9 mouse cellular contexts compared by ENCODE assay signal in genomic region chr11:68956107-68956506, GRCm38 (mm10). TPM values are rescaled to one million over a fixed set of nuclear protein-coding genes. Genes with fewer than 3 reads are reported as not detected.
DNase-seq lines count a peak whose midpoint lies in the region; ATAC-seq and TF ChIP-seq lines count a peak whose summit lies in the region.
"Had no signal": no experiment of that assay in that cellular context is flagged by ENCODE, and none has a peak within 500 bp of the region (broad histone marks: within the 10 kb centered on the region; RNA-seq: fewer than 3 reads in every experiment).

No protein-coding gene starts in this region.

- WGBS in embryonic facial prominence, embryonic 13.5 days: 48% methylated on average over 1 of the region's 3 CpGs
- 15% methylated on average over 3 of the region's 3 CpGs for WGBS in heart, embryonic 10.5 days
- WGBS in intestine, postnatal 0 days: 44% methylated on average over 3 of the region's 3 CpGs
- 35% methylated on average over 3 of the region's 3 CpGs for WGBS in lung, embryonic 15.5 days

- H3K9me3 ChIP-seq in embryonic facial prominence, embryonic 13.5 days: no peaks in the 10 kb centered on the region
- no peaks in the 10 kb centered on the region for H3K9me3 ChIP-seq in heart, embryonic 10.5 days
- no peaks in the 10 kb centered on the region for H3K9me3 ChIP-seq in intestine, postnatal 0 days (ENCODE audit: control insufficient read depth)
- no peaks in the 10 kb centered on the region for H3K9me3 ChIP-seq in lung, embryonic 15.5 days
- H3K9me3 ChIP-seq: forebrain, embryonic 15.5 days had no signal

- no peak for DNase-seq in heart, embryonic 10.5 days (ENCODE audit: low spot score)
- no peak for DNase-seq in layer of hippocampus, adult 9-11 months
- no peak for DNase-seq in spleen, postnatal 36 days (ENCODE audit: low spot score in 2 of 2)
- DNase-seq in adrenal gland, adult 8-10 months: no peak

- H3K9ac ChIP-seq in embryonic facial prominence, embryonic 13.5 days: no peak overlapping the region
- no peak overlapping the region for H3K9ac ChIP-seq in intestine, postnatal 0 days (ENCODE audit: low read depth, low read length)
- H3K9ac ChIP-seq in lung, embryonic 15.5 days: no peak overlapping the region
- H3K9ac ChIP-seq: forebrain, embryonic 15.5 days had no signal

- 0 out of 2 replicates have a peak overlapping the region, but pooled peaks have one; percentile 22 for H3K4me2 ChIP-seq in embryonic facial prominence, embryonic 13.5 days
- H3K4me2 ChIP-seq in intestine, postnatal 0 days (replicated peaks; ENCODE audit: low read depth): peak overlapping the region; percentile 21
- peak overlapping the region; percentile 67 for H3K4me2 ChIP-seq in lung, embryonic 15.5 days

- no peak for TF ChIP-seq CTCF in intestine, postnatal 0 days (IDR thresholded peaks at IDR 0.05; ENCODE audit: low read depth)

- peak overlapping the region; percentile 9; the same call in 1 of the 2 replicates for H3K4me3 ChIP-seq in embryonic facial prominence, embryonic 13.5 days
- H3K4me3 ChIP-seq in heart, embryonic 10.5 days: peak overlapping the region; percentile 45
- 0 out of 2 replicates have a peak overlapping the region, but pooled peaks have one; percentile 11 for H3K4me3 ChIP-seq in intestine, postnatal 0 days (ENCODE audit: low read depth, low read length)
- H3K4me3 ChIP-seq in lung, embryonic 15.5 days: peak overlapping the region; percentile 41

- peaks cover 24% of the 10 kb centered on the region for H3K4me1 ChIP-seq in embryonic facial prominence, embryonic 13.5 days
- peaks cover 48% of the 10 kb centered on the region for H3K4me1 ChIP-seq in heart, embryonic 10.5 days
- H3K4me1 ChIP-seq in intestine, postnatal 0 days (replicated peaks; ENCODE audit: control insufficient read depth, insufficient read depth, low read length): 0 out of 2 replicates have a peak, but pooled peaks cover 2% of the 10 kb centered on the region
- peaks cover 15% of the 10 kb centered on the region; the same call in 1 of the 2 replicates for H3K4me1 ChIP-seq in lung, embryonic 15.5 days

- H3K36me3 ChIP-seq in embryonic facial prominence, embryonic 13.5 days: no peaks in the 10 kb centered on the region
- H3K36me3 ChIP-seq in heart, embryonic 10.5 days: peaks cover 8% of the 10 kb centered on the region; the same call in 1 of the 2 replicates
- H3K36me3 ChIP-seq in intestine, postnatal 0 days (ENCODE audit: control insufficient read depth, insufficient read depth): no peaks in the 10 kb centered on the region
- H3K36me3 ChIP-seq in lung, embryonic 15.5 days: no peaks in the 10 kb centered on the region
- H3K36me3 ChIP-seq: forebrain, embryonic 15.5 days had no signal

- H3K27ac ChIP-seq in embryonic facial prominence, embryonic 13.5 days: no peak overlapping the region
- peak overlapping the region; percentile 78 for H3K27ac ChIP-seq in heart, embryonic 10.5 days
- no peak overlapping the region for H3K27ac ChIP-seq in intestine, postnatal 0 days (ENCODE audit: low read depth, low read length)
- H3K27ac ChIP-seq in lung, embryonic 15.5 days: peak overlapping the region; percentile 83
- H3K27ac ChIP-seq: forebrain, embryonic 15.5 days had no signal

- peaks cover 51% of the 10 kb centered on the region for H3K27me3 ChIP-seq in embryonic facial prominence, embryonic 13.5 days
- peaks cover 62% of the 10 kb centered on the region for H3K27me3 ChIP-seq in heart, embryonic 10.5 days (ENCODE audit: insufficient read depth, poor library complexity, severe bottlenecking)
- peaks cover 20% of the 10 kb centered on the region for H3K27me3 ChIP-seq in intestine, postnatal 0 days (replicated peaks; ENCODE audit: control insufficient read depth, insufficient read depth, low read length)
- H3K27me3 ChIP-seq in lung, embryonic 15.5 days: peaks cover 40% of the 10 kb centered on the region

- no peak for ATAC-seq in embryonic facial prominence, embryonic 13.5 days (ENCODE audit: insufficient number of reproducible peaks, insufficient read depth, low FRiP score, low TSS enrichment, low read depth)
- no peak for ATAC-seq in intestine, postnatal 0 days
- ATAC-seq in lung, embryonic 15.5 days (ENCODE audit: borderline replicate concordance, extremely low read depth, low FRiP score, low TSS enrichment): no peak
- ATAC-seq in cerebellum, adult (ENCODE audit: insufficient number of reproducible peaks, low FRiP score, low TSS enrichment): no peak
- ATAC-seq: forebrain, embryonic 15.5 days had no signal

RNA-seq across cellular contexts. Expression of gene Arhgef15, which starts 1.2 kb away (rescaled TPM):
- polyA plus RNA-seq in embryonic facial prominence, embryonic 13.5 days (2015; fragmentation: Nextera tagmentation; extraction: Ambion mirVana): 6.7 and 7.2 TPM in 2 replicates
- polyA plus RNA-seq in heart, embryonic 10.5 days (2016; fragmentation: Nextera tagmentation; extraction: Ambion mirVana): 10.5 and 13.4 TPM in 2 replicates
- 2.6 and 3.4 TPM in 2 replicates for polyA plus RNA-seq in intestine, postnatal 0 days (2015; fragmentation: Nextera tagmentation; extraction: Ambion mirVana)
- 21.2 and 24.4 TPM in 2 replicates for polyA plus RNA-seq in lung, embryonic 15.5 days (2015; fragmentation: Nextera tagmentation; extraction: Ambion mirVana)
- 10 to 100 TPM; 15.5 to 32.7 (median 24.5) TPM for total RNA-seq in adrenal gland, adult 8-10 months (2022)

RNA-seq across cellular contexts. Expression of gene Slc25a35, which starts 11.8 kb away (rescaled TPM):
- polyA plus RNA-seq in embryonic facial prominence, embryonic 13.5 days (2015; fragmentation: Nextera tagmentation; extraction: Ambion mirVana): 4.7 and 4.9 TPM in 2 replicates
- 1.2 and 1.5 TPM in 2 replicates for polyA plus RNA-seq in heart, embryonic 10.5 days (2016; fragmentation: Nextera tagmentation; extraction: Ambion mirVana)
- polyA plus RNA-seq in intestine, postnatal 0 days (2015; fragmentation: Nextera tagmentation; extraction: Ambion mirVana): 1.9 and 2.3 TPM in 2 replicates
- polyA plus RNA-seq in lung, embryonic 15.5 days (2015; fragmentation: Nextera tagmentation; extraction: Ambion mirVana): 2.8 and 3.1 TPM in 2 replicates
- total RNA-seq in adrenal gland, adult 8-10 months (2022): 10 to 100 TPM; 14.7 to 35.0 (median 28.1) TPM

RNA-seq across cellular contexts. Expression of gene Rangrf, which starts 18.9 kb away (rescaled TPM):
- 50.1 and 59.3 TPM in 2 replicates for polyA plus RNA-seq in embryonic facial prominence, embryonic 13.5 days (2015; fragmentation: Nextera tagmentation; extraction: Ambion mirVana)
- 79.6 and 82.1 TPM in 2 replicates for polyA plus RNA-seq in heart, embryonic 10.5 days (2016; fragmentation: Nextera tagmentation; extraction: Ambion mirVana)
- 13.6 and 16.5 TPM in 2 replicates for polyA plus RNA-seq in intestine, postnatal 0 days (2015; fragmentation: Nextera tagmentation; extraction: Ambion mirVana)
- 46.2 and 46.6 TPM in 2 replicates for polyA plus RNA-seq in lung, embryonic 15.5 days (2015; fragmentation: Nextera tagmentation; extraction: Ambion mirVana)
- total RNA-seq in adrenal gland, adult 8-10 months (2022): 10 to 100 TPM; 21.0 to 27.9 (median 23.6) TPM

RNA-seq across cellular contexts. Expression of gene Odf4, which starts 29.2 kb away (rescaled TPM):
- not detected in 2 replicates for polyA plus RNA-seq in embryonic facial prominence, embryonic 13.5 days (2015; fragmentation: Nextera tagmentation; extraction: Ambion mirVana)
- polyA plus RNA-seq in heart, embryonic 10.5 days (2016; fragmentation: Nextera tagmentation; extraction: Ambion mirVana): not detected in 2 replicates
- polyA plus RNA-seq in intestine, postnatal 0 days (2015; fragmentation: Nextera tagmentation; extraction: Ambion mirVana): not detected in 2 replicates
- polyA plus RNA-seq in lung, embryonic 15.5 days (2015; fragmentation: Nextera tagmentation; extraction: Ambion mirVana): not detected in 2 replicates
- total RNA-seq in adrenal gland, adult 8-10 months (2022): 1 to 10 TPM in 1 of 4 experiments, under 1 TPM in 2, not detected in 1; 0.35 to 1.7 (median 0.78) TPM

RNA-seq across cellular contexts. Expression of gene Pfas, which starts 52.2 kb away (rescaled TPM):
- polyA plus RNA-seq in embryonic facial prominence, embryonic 13.5 days (2015; fragmentation: Nextera tagmentation; extraction: Ambion mirVana): 42.7 and 44.4 TPM in 2 replicates
- 30.9 and 35.6 TPM in 2 replicates for polyA plus RNA-seq in heart, embryonic 10.5 days (2016; fragmentation: Nextera tagmentation; extraction: Ambion mirVana)
- 6.4 and 7.2 TPM in 2 replicates for polyA plus RNA-seq in intestine, postnatal 0 days (2015; fragmentation: Nextera tagmentation; extraction: Ambion mirVana)
- polyA plus RNA-seq in lung, embryonic 15.5 days (2015; fragmentation: Nextera tagmentation; extraction: Ambion mirVana): 31.4 and 33.4 TPM in 2 replicates
- total RNA-seq in adrenal gland, adult 8-10 months (2022): 10 to 100 TPM; 33.9 to 48.4 (median 40.5) TPM

Comparison
In these comparisons a context has a peak if more than half of its experiments do, and no peak if none do; other contexts are left out.
1. H3K27ac ChIP-seq: peak in heart, embryonic 10.5 days (single experiment) and lung, embryonic 15.5 days (single experiment); none in embryonic facial prominence, embryonic 13.5 days (single experiment) and intestine, postnatal 0 days (single experiment).
2. Peak in every context shown above with its lines, with median percentiles within 50 percentile points of each other: H3K4me2 ChIP-seq and H3K4me3 ChIP-seq.